Mouse (Mus musculus): ENCODE data around the gene Slc15a2. TPM values are rescaled to one million over a fixed set of nuclear protein-coding genes. Genes with fewer than 3 reads are reported as not detected.

Slc15a2 gene
- polyA plus RNA-seq (2017; shearing (Covaris generic)) = 40.9 TPM

DNA sequence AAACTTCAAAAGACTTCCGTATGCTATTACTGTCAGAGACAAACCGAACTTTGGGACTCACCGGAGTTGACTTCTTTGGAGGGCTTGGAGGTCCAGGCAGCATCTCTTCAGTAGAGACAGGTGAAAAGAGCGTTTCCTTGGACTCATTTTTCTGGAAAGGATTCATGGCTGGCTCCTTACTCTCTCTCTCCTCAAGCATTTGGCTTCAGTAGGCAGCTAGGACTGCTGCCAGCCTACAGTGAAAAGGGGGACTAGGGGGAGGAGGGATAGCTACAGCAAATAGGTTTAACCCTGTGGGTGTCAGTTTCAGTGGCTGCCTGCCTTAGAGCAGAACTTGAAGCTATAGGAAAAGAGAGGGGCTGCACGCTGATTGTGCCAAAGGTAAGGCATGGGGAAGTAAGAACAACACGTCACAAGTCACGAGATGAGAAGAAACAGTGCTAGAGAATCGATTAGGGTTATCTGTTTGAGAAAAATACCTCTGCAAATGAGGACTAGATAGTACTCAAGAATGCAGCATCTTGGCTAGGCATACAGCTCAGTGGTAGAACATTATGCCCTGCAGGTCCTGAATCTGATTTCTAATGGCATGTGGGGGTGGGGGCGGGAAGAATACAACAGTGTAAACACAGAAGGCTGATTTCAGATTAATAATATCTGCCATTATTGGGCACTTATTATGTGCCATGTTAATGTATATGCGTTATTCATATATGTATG lies at the start of gene Slc15a2:
Slc15a2 (minus strand) TSS at position 369 of the 720 bp plus-strand sequence.

DNA sequence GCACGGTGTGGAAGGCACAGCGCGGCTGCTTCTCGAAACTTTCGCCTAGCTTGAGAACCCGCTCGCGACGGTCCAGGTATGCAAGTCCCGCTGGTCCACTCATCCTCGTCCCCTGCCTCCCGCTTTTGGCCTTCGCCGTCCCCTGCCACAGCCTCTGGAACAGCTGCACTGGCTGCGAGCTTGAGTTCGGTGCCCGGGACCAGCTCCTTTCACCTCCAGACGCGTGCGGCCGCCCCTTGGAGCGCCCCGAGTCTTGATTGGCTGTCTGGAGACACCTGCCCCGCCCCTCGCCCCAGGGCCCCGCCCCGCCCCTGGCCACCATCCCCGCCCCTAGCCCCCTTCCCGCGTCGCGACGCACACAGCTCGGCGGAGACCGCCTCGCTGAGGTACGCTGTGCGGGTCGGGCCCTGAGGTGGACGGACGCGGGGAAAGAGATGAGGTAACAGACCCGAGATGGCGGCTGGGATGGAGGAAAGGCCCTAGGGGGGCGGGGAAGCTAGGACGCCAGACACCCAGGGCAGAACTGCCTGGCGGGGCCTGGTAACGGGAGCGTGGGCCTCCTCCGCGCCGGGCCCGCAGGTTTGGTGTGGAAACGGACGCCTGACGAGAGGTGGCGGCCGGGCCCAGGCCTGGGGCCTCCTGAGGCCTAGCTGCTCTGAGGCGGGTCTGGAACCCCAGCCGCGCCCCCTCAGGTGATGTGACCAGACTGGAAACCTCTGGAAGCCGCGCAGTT lies 43.5 kb upstream of the Slc15a2 start, which contains the start of gene Iqcb1:
Iqcb1 (plus strand) TSS at position 332 of the 733 bp plus-strand sequence.

Other genes with a start within 250 kb of the Slc15a2 start
- gene Casr, start 222.8 kb downstream of the Slc15a2 start, polyA plus RNA-seq (2017; shearing (Covaris generic)) = 0.09 TPM
- gene Cd86, start 118.9 kb downstream of the Slc15a2 start, polyA plus RNA-seq (2017; shearing (Covaris generic)) = 7.8 TPM
- gene Ildr1, start 91.0 kb downstream of the Slc15a2 start, polyA plus RNA-seq (2017; shearing (Covaris generic)) = 10.2 TPM
- gene Iqcb1, start 43.4 kb upstream of the Slc15a2 start, polyA plus RNA-seq (2017; shearing (Covaris generic)) = 40.3 TPM
- 1.3 TPM for gene Eaf2, start 90.0 kb upstream of the Slc15a2 start, polyA plus RNA-seq (2017; shearing (Covaris generic))
- 38.3 TPM for gene Golgb1, start 90.2 kb upstream of the Slc15a2 start, polyA plus RNA-seq (2017; shearing (Covaris generic))
- gene Hcls1, start 150.0 kb upstream of the Slc15a2 start, polyA plus RNA-seq (2017; shearing (Covaris generic)) = 114 TPM
- 0.10 TPM for gene Fbxo40, start 205.5 kb upstream of the Slc15a2 start, polyA plus RNA-seq (2017; shearing (Covaris generic))
- 0.75 TPM for gene Polq, start 226.8 kb upstream of the Slc15a2 start, polyA plus RNA-seq (2017; shearing (Covaris generic))

Data from effector memory CD4-positive, alpha-beta T cell, adult 5 months (primary cell).